ENCODE assay signal across 8 mouse cellular contexts in the genomic region with DNA sequence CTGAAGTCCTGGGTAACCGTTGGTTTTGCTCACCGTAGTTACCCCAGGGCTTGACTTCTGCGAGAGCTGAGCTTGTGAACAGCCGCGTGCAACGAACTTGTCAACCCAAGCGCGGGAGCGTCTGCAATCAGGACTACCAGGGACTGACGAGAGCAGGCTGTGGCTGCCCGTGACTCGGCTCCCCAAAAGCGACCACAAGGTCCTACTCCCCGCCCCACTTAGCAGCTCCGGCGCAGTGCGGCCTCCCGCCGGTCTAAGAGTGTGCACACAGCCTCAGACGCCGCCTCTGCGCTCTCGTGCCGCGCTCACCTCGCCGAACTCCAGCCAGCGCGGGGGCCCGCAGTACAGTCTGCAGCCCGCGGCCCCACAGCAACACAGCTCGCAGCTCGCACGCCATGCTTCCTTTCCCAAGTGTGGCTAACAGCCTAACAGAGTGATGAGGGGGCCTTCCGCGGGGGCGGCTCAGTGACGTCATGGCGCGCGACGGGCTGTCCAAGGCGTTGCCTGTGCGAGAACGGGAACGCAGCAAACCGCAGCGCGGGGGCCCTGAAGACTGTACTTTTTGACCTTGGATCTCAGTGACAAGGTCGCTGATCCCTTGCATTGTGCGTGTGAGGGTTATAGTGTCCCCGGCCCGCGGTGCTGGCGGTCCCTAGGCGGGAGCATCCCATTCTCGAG. TPM values are rescaled to one million over a fixed set of nuclear protein-coding genes. Genes with fewer than 3 reads are reported as not detected.
DNase-seq lines count a peak whose midpoint lies in the region; ATAC-seq and TF ChIP-seq lines count a peak whose summit lies in the region.

A gene (minus strand): TSS at position 444 of the 678 bp plus-strand sequence.

- no peaks in the 10 kb centered on the region for H3K27me3 ChIP-seq in CH12.LX (replicated peaks)
- H3K27me3 ChIP-seq in forebrain, embryonic 12.5 days, result no peaks in the 10 kb centered on the region
- H3K27me3 ChIP-seq in heart, postnatal 0 days (ENCODE audit: control insufficient read depth, insufficient read depth, low read length), result no peaks in the 10 kb centered on the region
- no peaks in the 10 kb centered on the region for H3K27me3 ChIP-seq in liver, embryonic 16.5 days (ENCODE audit: control insufficient read depth, insufficient read depth, low read depth, low read length)
- no peaks in the 10 kb centered on the region for H3K27me3 ChIP-seq in neural tube, embryonic 13.5 days
- no peaks in the 10 kb centered on the region for H3K27me3 ChIP-seq in testis, adult 2 months (ENCODE audit: control insufficient read depth, insufficient read depth, low read length)

- no peaks in the 10 kb centered on the region for H3K9me3 ChIP-seq in CH12.LX (replicated peaks; ENCODE audit: low read length)
- no peaks in the 10 kb centered on the region for H3K9me3 ChIP-seq in forebrain, embryonic 12.5 days
- no peaks in the 10 kb centered on the region for H3K9me3 ChIP-seq in heart, postnatal 0 days (replicated peaks; ENCODE audit: control insufficient read depth, low read length)
- no peaks in the 10 kb centered on the region for H3K9me3 ChIP-seq in liver, embryonic 16.5 days (replicated peaks; ENCODE audit: control insufficient read depth, low read length)
- H3K9me3 ChIP-seq in neural tube, embryonic 13.5 days, result no peaks in the 10 kb centered on the region

- H3K4me2 ChIP-seq in CH12.LX (ENCODE audit: insufficient read depth, low read depth, poor library complexity, severe bottlenecking), result peak within 1 kb of the TSS; percentile 91
- peak within 1 kb of the TSS; percentile 62 for H3K4me2 ChIP-seq in forebrain, embryonic 12.5 days
- peak within 1 kb of the TSS; percentile 95 for H3K4me2 ChIP-seq in heart, postnatal 0 days (ENCODE audit: low read depth, low read length)
- H3K4me2 ChIP-seq in liver, embryonic 16.5 days (ENCODE audit: low read depth, low read length), result peak within 1 kb of the TSS; percentile 79
- peak within 1 kb of the TSS; percentile 82 for H3K4me2 ChIP-seq in neural tube, embryonic 13.5 days

- in situ Hi-C loops in CH12.LX (cut with MboI; ENCODE audit: low pct_ligation_motif_present, low pct_unique_long_range_greater_than_20kb, low sequenced_read_pairs), result no loop called here

- peak; percentile 98 for TF ChIP-seq POLR2A in CH12.LX (IDR thresholded peaks at IDR 0.05; ENCODE audit: low read depth, low read length)
- peak; percentile 87 for TF ChIP-seq POLR2A in testis, adult 2 months (IDR thresholded peaks at IDR 0.05; ENCODE audit: control insufficient read depth, low read depth, low read length)

- peak; percentile 98 for ATAC-seq in forebrain, embryonic 12.5 days (ENCODE audit: low FRiP score)
- ATAC-seq in heart, postnatal 0 days (ENCODE audit: insufficient read depth, low read depth), result peak; percentile 90
- ATAC-seq in liver, embryonic 16.5 days (ENCODE audit: low read depth), result peak; percentile 97
- ATAC-seq in neural tube, embryonic 13.5 days (ENCODE audit: low read depth), result peak; percentile 97

- H3K79me2 ChIP-seq in CH12.LX (replicated peaks; ENCODE audit: control insufficient read depth, extremely low read depth, insufficient read depth, poor library complexity, severe bottlenecking), result peaks cover 44% of the 10 kb centered on the region

- H3K4me1 ChIP-seq in CH12.LX (ENCODE audit: control insufficient read depth in 1 of 2, insufficient read depth in 2 of 2), result peaks cover 12 to 68% of the 10 kb centered on the region in 2 experiments
- peaks cover 11% of the 10 kb centered on the region for H3K4me1 ChIP-seq in forebrain, embryonic 12.5 days
- peaks cover 17% of the 10 kb centered on the region for H3K4me1 ChIP-seq in heart, postnatal 0 days (ENCODE audit: control insufficient read depth, insufficient read depth)
- peaks cover 29% of the 10 kb centered on the region for H3K4me1 ChIP-seq in liver, embryonic 16.5 days (ENCODE audit: control insufficient read depth, low read depth, low read length)
- H3K4me1 ChIP-seq in neural tube, embryonic 13.5 days (replicated peaks), result peaks cover 17% of the 10 kb centered on the region
- peaks cover 2% of the 10 kb centered on the region for H3K4me1 ChIP-seq in testis, adult 2 months (ENCODE audit: control insufficient read depth, insufficient read depth, low read length)

- peak within 1 kb of the TSS; percentile 40 for H3K27ac ChIP-seq in CH12.LX (ENCODE audit: insufficient read depth, low read depth)
- H3K27ac ChIP-seq in forebrain, embryonic 12.5 days, result peak within 1 kb of the TSS; percentile 80
- peak within 1 kb of the TSS; percentile 92 for H3K27ac ChIP-seq in heart, postnatal 0 days (ENCODE audit: low read depth)
- peak within 1 kb of the TSS; percentile 75 for H3K27ac ChIP-seq in liver, embryonic 16.5 days (ENCODE audit: low read length)
- peak within 1 kb of the TSS; percentile 89 for H3K27ac ChIP-seq in neural tube, embryonic 13.5 days (replicated peaks)
- peak within 1 kb of the TSS; percentile 91 for H3K27ac ChIP-seq in testis, adult 2 months (ENCODE audit: control insufficient read depth, insufficient read depth, low read depth, low read length)

- peak; percentile 96 for DNase-seq in CH12.LX (ENCODE audit: extremely low read depth)
- DNase-seq in c-Kit-positive CD71-positive TER-119-negative erythroid progenitor cells, embryonic 14.5 days (ENCODE audit: low read depth), result peak; percentile 85
- peak; percentile 81 for DNase-seq in heart, postnatal 0 days (ENCODE audit: low spot score)
- peak; percentile 96 for DNase-seq in kidney, postnatal 4 days

- peaks cover 9 to 37% of the 10 kb centered on the region in 2 experiments for H3K36me3 ChIP-seq in CH12.LX (replicated peaks in 1 of 2; ENCODE audit: control insufficient read depth in 1 of 2, insufficient read depth in 1 of 2, low read length in 1 of 2)
- peaks cover 6% of the 10 kb centered on the region for H3K36me3 ChIP-seq in forebrain, embryonic 12.5 days (replicated peaks)
- no peaks in the 10 kb centered on the region for H3K36me3 ChIP-seq in heart, postnatal 0 days (replicated peaks; ENCODE audit: control insufficient read depth, insufficient read depth, low read length)
- no peaks in the 10 kb centered on the region for H3K36me3 ChIP-seq in liver, embryonic 16.5 days (ENCODE audit: control insufficient read depth, insufficient read depth)
- peaks cover 12% of the 10 kb centered on the region for H3K36me3 ChIP-seq in neural tube, embryonic 13.5 days
- no peaks in the 10 kb centered on the region for H3K36me3 ChIP-seq in testis, adult 2 months (ENCODE audit: control insufficient read depth, insufficient read depth, low read length)

- H3K4me3 ChIP-seq in CH12.LX (replicated peaks in 1 of 3; ENCODE audit: low read depth in 2 of 3, low read length in 2 of 3, poor library complexity in 1 of 3), result peak within 1 kb of the TSS; percentile 59 to 99 (median 98)
- peak within 1 kb of the TSS; percentile 96 for H3K4me3 ChIP-seq in forebrain, embryonic 12.5 days (replicated peaks)
- peak within 1 kb of the TSS; percentile 88 for H3K4me3 ChIP-seq in heart, postnatal 0 days (ENCODE audit: low read depth, low read length)
- H3K4me3 ChIP-seq in liver, embryonic 16.5 days (ENCODE audit: low read depth, low read length), result peak within 1 kb of the TSS; percentile 90
- H3K4me3 ChIP-seq in neural tube, embryonic 13.5 days, result peak within 1 kb of the TSS; percentile 72
- H3K4me3 ChIP-seq in testis, adult 2 months (ENCODE audit: control insufficient read depth, low read depth, low read length), result peak within 1 kb of the TSS; percentile 96

- no peak for TF ChIP-seq RAD21 in CH12.LX (IDR thresholded peaks at IDR 0.05; ENCODE audit: low read depth, low read length)

- no peak for TF ChIP-seq EP300 in CH12.LX (IDR thresholded peaks at IDR 0.05; ENCODE audit: low read length)
- TF ChIP-seq EP300 in heart, postnatal 0 days (IDR thresholded peaks at IDR 0.05; ENCODE audit: low read depth), result peak; percentile 14; the same call in 1 of the 2 replicates

- dilution Hi-C loops in CH12.LX (cut with MboI; ENCODE audit: extremely low pct_ligation_motif_present, extremely low pct_unique_long_range_greater_than_20kb, low sequenced_read_pairs), result no loop called here

- H3K9ac ChIP-seq in CH12.LX (ENCODE audit: insufficient read depth, low read depth), result peak within 1 kb of the TSS; percentile 64
- H3K9ac ChIP-seq in forebrain, embryonic 12.5 days, result peak within 1 kb of the TSS; percentile 84
- H3K9ac ChIP-seq in heart, postnatal 0 days (replicated peaks; ENCODE audit: low read depth, low read length), result peak within 1 kb of the TSS; percentile 88
- H3K9ac ChIP-seq in liver, embryonic 16.5 days (ENCODE audit: low read depth, low read length), result peak within 1 kb of the TSS; percentile 84
- H3K9ac ChIP-seq in neural tube, embryonic 13.5 days, result peak within 1 kb of the TSS; percentile 85

- WGBS in forebrain, embryonic 12.5 days, result under 1% methylated on average over 58 of the region's 58 CpGs
- under 1% methylated on average over 58 of the region's 58 CpGs for WGBS in heart, postnatal 0 days
- under 1% methylated on average over 58 of the region's 58 CpGs for WGBS in liver, embryonic 16.5 days (ENCODE audit: insufficient replicate concordance)
- under 1% methylated on average over 58 of the region's 58 CpGs for WGBS in neural tube, embryonic 13.5 days

- no peak for TF ChIP-seq CTCF in CH12.LX (conservative IDR thresholded peaks at IDR 0.05 in 1 of 2, IDR thresholded peaks at IDR 0.05 in 1 of 2; ENCODE audit: low read depth in 2 of 2, low read length in 2 of 2)
- TF ChIP-seq CTCF in heart, postnatal 0 days (IDR thresholded peaks at IDR 0.05; ENCODE audit: low read depth), result no peak
- TF ChIP-seq CTCF in testis, adult 2 months (IDR thresholded peaks at IDR 0.05; ENCODE audit: control insufficient read depth, insufficient read depth, insufficient replicate concordance, low read depth, low read length), result 0 out of 2 replicates have a peak, but pooled peaks have one; percentile 4

TF ChIP-seq in CH12.LX, 34 proteins besides CTCF, POLR2A, EP300 and RAD21 (continues in another document):
- TF ChIP-seq MAFK (IDR thresholded peaks at IDR 0.05; ENCODE audit: insufficient replicate concordance, low read length) (no peak), SMC3 (IDR thresholded peaks at IDR 0.05; ENCODE audit: low read depth, low read length) (no peak), MAX (IDR thresholded peaks at IDR 0.05; ENCODE audit: low read length) (peak; percentile 95), ZKSCAN1 (IDR thresholded peaks at IDR 0.05; ENCODE audit: borderline replicate concordance, low read depth, low read length) (0 out of 2 replicates have a peak, but pooled peaks have one; percentile 12)

RNA-seq across cellular contexts. Expression of the gene that starts here (rescaled TPM):
- total RNA-seq in CH12.LX (2012; rRNA removed), result 163 and 167 TPM in 2 replicates
- total RNA-seq in CH12.LX (2014; rRNA removed), result 143 and 145 TPM in 2 replicates
- polyA plus RNA-seq in CH12.LX (2012; ENCODE audit: insufficient read length, low read depth), result 284 and 287 TPM in 2 replicates
- polyA plus RNA-seq in forebrain, embryonic 12.5 days (2016; fragmentation: Nextera tagmentation; extraction: Ambion mirVana), result 63.1 and 68.3 TPM in 2 replicates
- 109 and 135 TPM in 2 replicates for total RNA-seq in heart, postnatal 0 days (2014; rRNA removed; ENCODE audit: low replicate concordance)
- polyA plus RNA-seq in heart, postnatal 0 days (2015; fragmentation: Nextera tagmentation; extraction: Ambion mirVana), result 117 and 121 TPM in 2 replicates
- 80.2 and 82.8 TPM in 2 replicates for polyA plus RNA-seq in liver, embryonic 16.5 days (2015; fragmentation: Nextera tagmentation; extraction: Ambion mirVana)
- 49.3 and 49.7 TPM in 2 replicates for polyA plus RNA-seq in neural tube, embryonic 13.5 days (2015; fragmentation: Nextera tagmentation; extraction: Ambion mirVana)
- polyA plus RNA-seq in testis, adult 2 months (2012; rRNA removed), result 70.0 and 72.4 TPM in 2 replicates

Comparison
In these comparisons a context has a peak if more than half of its experiments do, and no peak if none do; other contexts are left out.
1. Peak in every context shown above with its lines: DNase-seq, ATAC-seq, H3K4me3 ChIP-seq and H3K27ac ChIP-seq.
2. H3K27ac ChIP-seq: peak in every context shown above with its lines; median percentile 92 in heart, postnatal 0 days; 91 in testis, adult 2 months; 89 in neural tube, embryonic 13.5 days; 80 in forebrain, embryonic 12.5 days; 75 in liver, embryonic 16.5 days; 40 in CH12.LX.